Mouse (Mus musculus) kidney, adult 10 weeks (tissue): ENCODE results near the gene Ly6g5c. TPM values are rescaled to one million over a fixed set of nuclear protein-coding genes. Genes with fewer than 3 reads are reported as not detected.

Experiments used
- polyA plus RNA-seq: library from polyadenylated mRNA; stranded (reverse); fragments of 350-450 nt; fragmentation: Illumina TruSeq; extraction: RNeasy Lipid Tissue Mini Kit (QIAGEN cat#74804); gene quantifications from one replicate; pipeline ENCODE4 v1.2.3, GENCODE M21; 2014; ENCODE audit warnings: low read depth, low replicate concordance

The Ly6g5c gene
- polyA plus RNA-seq, 1 experiment from 2014 or later = not detected

Other genes with a start within 250 kb of the Ly6g5c start
- gene Cfb, start 245.8 kb upstream of the Ly6g5c start, polyA plus RNA-seq = 38.0 TPM
- 1.5 TPM for gene Zbtb12, start 228.8 kb upstream of the Ly6g5c start, polyA plus RNA-seq
- gene Gm20547, start 226.2 kb upstream of the Ly6g5c start, polyA plus RNA-seq = 16.3 TPM
- 7.3 TPM for gene C2, start 210.0 kb upstream of the Ly6g5c start, polyA plus RNA-seq
- 7.7 TPM for gene Ehmt2, start 209.8 kb upstream of the Ly6g5c start, polyA plus RNA-seq
- gene Slc44a4, start 193.8 kb upstream of the Ly6g5c start, polyA plus RNA-seq = 8.2 TPM
- gene Neu1, start 177.0 kb upstream of the Ly6g5c start, polyA plus RNA-seq = 25.6 TPM
- 17.9 TPM for gene Hspa1b, start 149.0 kb upstream of the Ly6g5c start, polyA plus RNA-seq
- gene Gm20481, start 138.4 kb upstream of the Ly6g5c start, polyA plus RNA-seq = not detected
- gene Hspa1a, start 136.1 kb upstream of the Ly6g5c start, polyA plus RNA-seq = 8.4 TPM
- gene Hspa1l, start 135.6 kb upstream of the Ly6g5c start, polyA plus RNA-seq = not detected
- gene Lsm2, start 126.4 kb upstream of the Ly6g5c start, polyA plus RNA-seq = 12.6 TPM
- 5.7 TPM for gene Vars, start 107.3 kb upstream of the Ly6g5c start, polyA plus RNA-seq
- not detected for gene Vwa7, start 91.7 kb upstream of the Ly6g5c start, polyA plus RNA-seq
- not detected for gene Sapcd1, start 80.3 kb upstream of the Ly6g5c start, polyA plus RNA-seq
- gene Msh5, start 61.5 kb upstream of the Ly6g5c start, polyA plus RNA-seq = 1.1 TPM
- gene Clic1, start 58.3 kb upstream of the Ly6g5c start, polyA plus RNA-seq = 25.4 TPM
- 0.97 TPM for gene Ddah2, start 49.2 kb upstream of the Ly6g5c start, polyA plus RNA-seq
- gene Ly6g6c, start 42.9 kb upstream of the Ly6g5c start, polyA plus RNA-seq = not detected
- 1.1 TPM for gene Mpig6b, start 42.1 kb upstream of the Ly6g5c start, polyA plus RNA-seq
- not detected for gene Ly6g6e, start 31.4 kb upstream of the Ly6g5c start, polyA plus RNA-seq
- not detected for gene Ly6g6d, start 30.2 kb upstream of the Ly6g5c start, polyA plus RNA-seq
- gene Ly6g6f, start 22.7 kb upstream of the Ly6g5c start, polyA plus RNA-seq = not detected
- 7.6 TPM for gene Abhd16a, start 19.0 kb upstream of the Ly6g5c start, polyA plus RNA-seq
- gene Ly6g5b, start 7.1 kb downstream of the Ly6g5c start, polyA plus RNA-seq = not detected
- 0.85 TPM for gene Gpank1, start 13.2 kb downstream of the Ly6g5c start, polyA plus RNA-seq
- 187 TPM for gene Csnk2b, start 13.8 kb downstream of the Ly6g5c start, polyA plus RNA-seq
- gene D17H6S53E, start 18.1 kb downstream of the Ly6g5c start, polyA plus RNA-seq = 0.53 TPM
- 4.8 TPM for gene Apom, start 23.8 kb downstream of the Ly6g5c start, polyA plus RNA-seq
- gene Bag6, start 26.9 kb downstream of the Ly6g5c start, polyA plus RNA-seq = 3.9 TPM
- 2.1 TPM for gene Prrc2a, start 56.6 kb downstream of the Ly6g5c start, polyA plus RNA-seq
- gene Aif1, start 67.8 kb downstream of the Ly6g5c start, polyA plus RNA-seq = 2.3 TPM
- gene Lst1, start 80.2 kb downstream of the Ly6g5c start, polyA plus RNA-seq = not detected
- gene Ltb, start 86.2 kb downstream of the Ly6g5c start, polyA plus RNA-seq = not detected
- gene Tnf, start 93.7 kb downstream of the Ly6g5c start, polyA plus RNA-seq = not detected
- not detected for gene Lta, start 97.1 kb downstream of the Ly6g5c start, polyA plus RNA-seq
- gene Gm16181, start 112.6 kb downstream of the Ly6g5c start, polyA plus RNA-seq = not detected
- gene Atp6v1g2, start 125.4 kb downstream of the Ly6g5c start, polyA plus RNA-seq = 5.2 TPM
- not detected for gene Nfkbil1, start 127.5 kb downstream of the Ly6g5c start, polyA plus RNA-seq
- gene Ddx39b, start 133.5 kb downstream of the Ly6g5c start, polyA plus RNA-seq = 4.9 TPM
- 26.4 TPM for gene H2-D1, start 154.5 kb downstream of the Ly6g5c start, polyA plus RNA-seq
- gene H2-Q1, start 212.1 kb downstream of the Ly6g5c start, polyA plus RNA-seq = 0.28 TPM
- 4.2 TPM for gene H2-Q2, start 234.0 kb downstream of the Ly6g5c start, polyA plus RNA-seq